Mouse (Mus musculus) adrenal gland, adult 10 weeks (tissue): ENCODE measurements around the gene Ugcg. TPM values are rescaled to one million over a fixed set of nuclear protein-coding genes. Genes with fewer than 3 reads are reported as not detected.

Experiments
- polyA plus RNA-seq: library from polyadenylated mRNA; stranded (reverse); fragments of 350-450 nt; fragmentation: Illumina TruSeq; extraction: RNeasy Lipid Tissue Mini Kit (QIAGEN cat#74804); gene quantifications from one replicate; pipeline ENCODE4 v1.2.3, GENCODE M21; 2014; ENCODE audit warnings: low read depth, low replicate concordance

The Ugcg gene
- 89.4 TPM for polyA plus RNA-seq

GRCm38 (mm10) chr4:59188802-59189545 is at the start of gene Ugcg:
Ugcg (plus strand) TSS chr4:59189257.

Other genes with a start within 250 kb of the Ugcg start
- 6.4 TPM for gene Zkscan16, start 245.6 kb upstream of the Ugcg start, polyA plus RNA-seq
- gene Ptgr1, start 202.1 kb upstream of the Ugcg start, polyA plus RNA-seq = 12.5 TPM
- 31.5 TPM for gene Dnajc25, start 194.2 kb upstream of the Ugcg start, polyA plus RNA-seq
- gene Gm20503, start 186.0 kb upstream of the Ugcg start, polyA plus RNA-seq = not detected
- 101 TPM for gene Gng10, start 154.2 kb upstream of the Ugcg start, polyA plus RNA-seq
- not detected for gene AI481877, start 50.3 kb upstream of the Ugcg start, polyA plus RNA-seq
- gene Susd1, start 249.4 kb downstream of the Ugcg start, polyA plus RNA-seq = 6.2 TPM